Mouse (Mus musculus): Measurements from ENCODE around the gene Ppp1r14c. TPM values are rescaled to one million over a fixed set of nuclear protein-coding genes. Genes with fewer than 3 reads are reported as not detected.

Ppp1r14c gene
- polyA plus RNA-seq, 1 experiment from 2014 or later: 2.2 TPM

DNA sequence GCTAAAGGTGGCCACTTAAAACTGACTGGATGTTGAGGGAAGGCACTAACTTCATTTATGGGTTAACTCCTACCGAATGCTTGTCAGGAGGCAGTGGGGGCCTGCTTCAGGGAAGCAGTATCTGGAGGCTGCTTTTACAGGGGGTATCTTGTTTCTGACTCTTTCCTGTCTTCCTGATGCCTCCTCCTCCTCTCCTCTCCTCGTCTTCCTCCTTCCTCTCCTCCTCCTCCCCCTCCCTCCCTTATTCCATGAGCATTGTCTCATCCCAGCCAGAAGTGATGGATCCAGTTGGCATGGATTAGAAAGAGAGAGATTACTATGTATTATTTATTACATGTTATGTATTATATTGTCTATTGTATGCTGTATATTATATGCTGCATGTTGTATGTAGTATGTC, 142.9 kb downstream of the Ppp1r14c start:
- DNase-seq (ENCODE audit: low spot score): no peak
- 55% methylated on average over 2 of the region's 2 CpGs for WGBS

DNA sequence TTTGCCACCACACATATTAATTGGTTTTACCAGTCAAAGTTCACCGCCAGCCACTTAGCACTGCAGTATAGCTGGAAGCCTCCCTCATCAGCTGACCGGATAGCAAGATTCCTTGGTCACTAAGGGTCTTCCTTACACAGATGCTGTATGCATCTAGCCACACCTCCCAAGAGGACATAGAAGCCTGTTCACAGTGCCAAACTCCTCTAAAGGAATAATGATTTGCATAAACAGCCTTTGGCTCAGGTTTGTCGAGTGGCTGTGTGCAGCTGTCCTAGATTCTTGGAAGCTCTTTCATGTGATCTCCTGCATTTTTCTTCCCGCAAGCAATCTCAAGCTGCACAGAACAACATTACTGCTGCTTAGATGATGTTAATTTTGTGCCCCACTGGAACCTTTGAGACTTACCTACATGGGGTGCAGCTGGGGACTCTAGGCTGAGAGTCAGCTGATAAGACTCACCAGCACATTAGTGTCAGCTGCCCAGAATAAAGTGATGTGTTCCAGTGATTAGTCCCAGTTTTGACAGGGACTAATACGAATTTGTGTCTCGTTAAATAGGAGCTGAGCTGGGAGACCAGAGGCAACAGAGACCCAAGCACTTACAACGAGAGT, 143.9 kb downstream of the Ppp1r14c start:
- ATAC-seq (replicated peaks; ENCODE audit: low FRiP score, low TSS enrichment, low read depth): no peak
- no peak for DNase-seq (ENCODE audit: low spot score)
- Histone ChIP-seq H3K9me3 (ENCODE audit: control insufficient read depth, low read length) (0 out of 2 replicates have a peak, but pooled peaks cover 3% of the 10 kb centered on the region), H3K4me1 (replicated peaks; ENCODE audit: control insufficient read depth, insufficient read depth, low read length) (peaks cover 15% of the 10 kb centered on the region), H3K36me3 (ENCODE audit: control insufficient read depth, insufficient read depth, low read length) (no peaks in the 10 kb centered on the region), H3K4me3 (ENCODE audit: low read depth, low read length) (no peak overlapping the region), H3K9ac (ENCODE audit: low read length) (no peak overlapping the region), H3K4me2 (ENCODE audit: low read length) (no peak overlapping the region), H3K27ac (ENCODE audit: low read depth) (no peak overlapping the region), H3K27me3 (replicated peaks; ENCODE audit: control insufficient read depth, insufficient read depth, low read length) (no peaks in the 10 kb centered on the region)
- 53% methylated on average over 7 of the region's 7 CpGs for WGBS

More for the DNA sequence above, 142.9 kb downstream of the Ppp1r14c start:
- H3K36me3 ChIP-seq (ENCODE audit: control insufficient read depth, insufficient read depth, low read length): no peaks in the 10 kb centered on the region
- H3K4me2 ChIP-seq (ENCODE audit: low read length): no peak overlapping the region
- ATAC-seq (replicated peaks; ENCODE audit: low FRiP score, low TSS enrichment, low read depth): no peak
- no peak overlapping the region for H3K4me3 ChIP-seq (ENCODE audit: low read depth, low read length)
- H3K9ac ChIP-seq (ENCODE audit: low read length): no peak overlapping the region
- H3K9me3 ChIP-seq (ENCODE audit: control insufficient read depth, low read length): 0 out of 2 replicates have a peak, but pooled peaks cover 3% of the 10 kb centered on the region
- no peaks in the 10 kb centered on the region for H3K27me3 ChIP-seq (replicated peaks; ENCODE audit: control insufficient read depth, insufficient read depth, low read length)
- peaks cover 15% of the 10 kb centered on the region for H3K4me1 ChIP-seq (replicated peaks; ENCODE audit: control insufficient read depth, insufficient read depth, low read length)
- no peak overlapping the region for H3K27ac ChIP-seq (ENCODE audit: low read depth)

DNA sequence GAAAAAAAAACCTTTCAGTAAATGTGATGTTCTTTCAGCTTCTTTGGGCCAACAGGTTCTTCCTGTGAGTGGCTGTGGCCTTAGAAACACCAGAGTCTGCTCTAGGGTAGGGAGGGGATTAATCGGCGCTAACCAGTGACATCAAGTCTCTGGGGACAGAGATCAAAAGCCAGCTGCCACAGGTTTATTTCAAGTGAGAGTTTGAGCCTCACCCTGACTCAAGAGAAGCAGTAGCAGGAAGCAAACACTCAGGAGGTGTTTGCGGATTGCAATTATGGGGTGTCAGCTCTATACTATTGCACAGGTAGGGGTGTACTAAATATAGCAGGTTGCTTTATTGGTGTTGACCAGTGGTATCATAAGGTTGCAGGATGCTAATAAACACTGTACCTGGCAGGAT, 144.6 kb downstream of the Ppp1r14c start:
- Histone ChIP-seq H3K9me3 (ENCODE audit: control insufficient read depth, low read length) (0 out of 2 replicates have a peak, but pooled peaks cover 3% of the 10 kb centered on the region), H3K4me2 (ENCODE audit: low read length) (no peak overlapping the region), H3K4me3 (ENCODE audit: low read depth, low read length) (no peak overlapping the region), H3K9ac (ENCODE audit: low read length) (no peak overlapping the region), H3K36me3 (ENCODE audit: control insufficient read depth, insufficient read depth, low read length) (no peaks in the 10 kb centered on the region), H3K4me1 (replicated peaks; ENCODE audit: control insufficient read depth, insufficient read depth, low read length) (peaks cover 15% of the 10 kb centered on the region), H3K27me3 (replicated peaks; ENCODE audit: control insufficient read depth, insufficient read depth, low read length) (no peaks in the 10 kb centered on the region), H3K27ac (ENCODE audit: low read depth) (no peak overlapping the region)
- WGBS: 68% methylated on average over 3 of the region's 3 CpGs
- DNase-seq (ENCODE audit: low spot score) (no peak), ATAC-seq (replicated peaks; ENCODE audit: low FRiP score, low TSS enrichment, low read depth) (no peak)

GRCm38 (mm10) chr10:3511401-3511800, 145.5 kb downstream of the Ppp1r14c start:
- H3K27me3 ChIP-seq (replicated peaks; ENCODE audit: control insufficient read depth, insufficient read depth, low read length): no peaks in the 10 kb centered on the region
- H3K4me2 ChIP-seq (ENCODE audit: low read length): no peak overlapping the region
- DNase-seq (ENCODE audit: low spot score) (no peak), ATAC-seq (replicated peaks; ENCODE audit: low FRiP score, low TSS enrichment, low read depth) (no peak)
- H3K27ac ChIP-seq (ENCODE audit: low read depth): no peak overlapping the region
- H3K9ac ChIP-seq (ENCODE audit: low read length): no peak overlapping the region
- 0 out of 2 replicates have a peak, but pooled peaks cover 3% of the 10 kb centered on the region for H3K9me3 ChIP-seq (ENCODE audit: control insufficient read depth, low read length)
- peaks cover 15% of the 10 kb centered on the region for H3K4me1 ChIP-seq (replicated peaks; ENCODE audit: control insufficient read depth, insufficient read depth, low read length)
- 63% methylated on average over 3 of the region's 3 CpGs for WGBS
- H3K36me3 ChIP-seq (ENCODE audit: control insufficient read depth, insufficient read depth, low read length): no peaks in the 10 kb centered on the region
- H3K4me3 ChIP-seq (ENCODE audit: low read depth, low read length): no peak overlapping the region

DNA sequence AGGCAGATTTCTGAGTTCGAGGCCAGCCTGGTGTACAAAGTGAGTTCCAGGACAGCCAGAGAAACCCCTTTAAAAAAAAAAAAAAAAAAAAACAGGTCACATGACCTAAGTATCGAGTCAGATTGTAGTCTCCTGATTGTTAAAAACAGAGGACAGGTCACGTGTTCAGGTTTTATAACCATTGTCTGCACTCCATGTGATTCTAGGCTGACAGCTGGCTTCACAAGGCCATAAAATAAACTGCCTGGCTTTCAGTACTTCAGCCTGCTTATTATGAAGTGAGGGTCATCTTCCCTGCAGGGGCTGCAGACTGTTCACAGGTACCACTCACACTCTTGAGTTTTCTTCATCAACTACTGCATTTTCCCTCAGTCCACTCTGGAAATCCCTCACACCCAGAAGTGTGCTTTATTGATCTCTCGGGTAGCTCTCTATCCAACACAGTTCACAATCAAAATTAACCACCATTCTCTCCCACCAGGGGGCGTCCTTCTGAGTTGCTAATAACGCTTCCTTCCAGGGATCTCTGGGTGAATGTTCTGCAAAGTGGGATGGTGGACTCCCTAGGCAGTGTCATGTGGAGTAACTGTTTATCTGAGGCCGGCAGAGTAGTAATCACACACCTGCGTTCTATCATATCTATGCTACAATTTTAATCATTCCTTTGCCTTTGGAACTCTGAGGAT, 146.9 kb downstream of the Ppp1r14c start:
- DNase-seq (ENCODE audit: low spot score) (no peak), ATAC-seq (replicated peaks; ENCODE audit: low FRiP score, low TSS enrichment, low read depth) (no peak)
- Histone ChIP-seq H3K9me3 (ENCODE audit: control insufficient read depth, low read length) (no peaks in the 10 kb centered on the region), H3K27ac (ENCODE audit: low read depth) (no peak overlapping the region), H3K4me2 (ENCODE audit: low read length) (no peak overlapping the region), H3K4me3 (ENCODE audit: low read depth, low read length) (no peak overlapping the region), H3K27me3 (replicated peaks; ENCODE audit: control insufficient read depth, insufficient read depth, low read length) (no peaks in the 10 kb centered on the region), H3K9ac (ENCODE audit: low read length) (no peak overlapping the region), H3K4me1 (replicated peaks; ENCODE audit: control insufficient read depth, insufficient read depth, low read length) (peaks cover 15% of the 10 kb centered on the region), H3K36me3 (ENCODE audit: control insufficient read depth, insufficient read depth, low read length) (no peaks in the 10 kb centered on the region)
- 76% methylated on average over 8 of the region's 8 CpGs for WGBS

DNA sequence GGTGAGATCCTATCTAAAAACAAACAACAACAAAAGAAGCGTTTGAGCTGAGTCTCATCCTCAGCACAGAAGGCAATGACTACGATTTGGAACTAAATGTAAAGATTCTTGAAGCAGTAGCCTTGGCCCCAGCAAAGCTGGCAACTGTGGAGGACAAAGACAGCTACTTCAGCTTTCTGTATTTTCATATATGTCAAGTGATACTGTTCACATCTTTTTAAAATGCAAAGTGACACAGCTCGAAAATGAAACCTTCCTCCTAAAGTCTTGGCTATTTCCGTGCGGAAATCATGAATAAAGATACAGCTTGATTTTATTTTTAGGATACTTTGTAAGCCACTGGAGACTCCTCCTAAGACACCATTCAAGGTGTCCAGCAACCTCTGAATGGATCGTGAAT, 148.1 kb downstream of the Ppp1r14c start:
- H3K27me3 ChIP-seq (replicated peaks; ENCODE audit: control insufficient read depth, insufficient read depth, low read length): no peaks in the 10 kb centered on the region

More for the DNA sequence above, 148.1 kb downstream of the Ppp1r14c start:
- Histone ChIP-seq H3K9ac (ENCODE audit: low read length) (no peak overlapping the region), H3K4me1 (replicated peaks; ENCODE audit: control insufficient read depth, insufficient read depth, low read length) (peaks cover 9% of the 10 kb centered on the region), H3K27ac (ENCODE audit: low read depth) (no peak overlapping the region), H3K9me3 (ENCODE audit: control insufficient read depth, low read length) (no peaks in the 10 kb centered on the region), H3K4me2 (ENCODE audit: low read length) (no peak overlapping the region), H3K4me3 (ENCODE audit: low read depth, low read length) (no peak overlapping the region), H3K36me3 (ENCODE audit: control insufficient read depth, insufficient read depth, low read length) (no peaks in the 10 kb centered on the region)
- no peak for DNase-seq (ENCODE audit: low spot score)
- no peak for ATAC-seq (replicated peaks; ENCODE audit: low FRiP score, low TSS enrichment, low read depth)
- 72% methylated on average over 6 of the region's 6 CpGs for WGBS

Small RNA genes within 50 kb of the gene (microRNA-seq; reads per million reads assigned to microRNA genes)
- gene Gm24482: not detected

Other genes with a start within 250 kb of the Ppp1r14c start
- not detected in 2 replicates for gene H60c, start 98.3 kb upstream of the Ppp1r14c start, polyA plus RNA-seq (2014; fragmentation: Nextera tagmentation; extraction: Ambion mirVana)
- gene Iyd, start 174.2 kb downstream of the Ppp1r14c start, polyA plus RNA-seq (2014; fragmentation: Nextera tagmentation; extraction: Ambion mirVana): 1.1 and 2.2 TPM in 2 replicates

Data from intestine, embryonic 14.5 days (tissue).